Mouse (Mus musculus): ENCODE measurements around the gene Lrrc72. TPM values are rescaled to one million over a fixed set of nuclear protein-coding genes. Genes with fewer than 3 reads are reported as not detected.
"Not testable (repeated sequence)": the region's sequence is repeated elsewhere in the genome, so short reads cannot be mapped to it uniquely, and the experiment has no call there.

The Lrrc72 gene
- total RNA-seq, 2 experiments from 2014 or later: not detected

GRCm38 (mm10) chr12:36215149-36215480 is 38.1 kb downstream of the Lrrc72 start:
- H3K27ac ChIP-seq: no peak overlapping the region
- H3K4me3 ChIP-seq: no peak overlapping the region
- TF ChIP-seq CTCF (conservative IDR thresholded peaks at IDR 0.05): peak; percentile 95
- peak in 1 of 2 experiments; percentile 60 for DNase-seq (ENCODE audit: low spot score in 2 of 2)

GRCm38 (mm10) chr12:36214389-36215148 is 38.6 kb downstream of the Lrrc72 start:
- H3K4me3 ChIP-seq: no peak overlapping the region
- no peak for DNase-seq (ENCODE audit: low spot score in 2 of 2)
- TF ChIP-seq CTCF (conservative IDR thresholded peaks at IDR 0.05): no peak

GRCm38 (mm10) chr12:36210096-36210495 is 43.1 kb downstream of the Lrrc72 start:
- Histone ChIP-seq H3K27ac (no peak overlapping the region), H3K4me3 (no peak overlapping the region)
- DNase-seq (ENCODE audit: low spot score in 2 of 2): no peak
- no peak for TF ChIP-seq CTCF (conservative IDR thresholded peaks at IDR 0.05)

More at GRCm38 (mm10) chr12:36214389-36215148, 38.6 kb downstream of the Lrrc72 start:
- no peak overlapping the region for H3K27ac ChIP-seq

GRCm38 (mm10) chr12:36208456-36208855 is 44.7 kb downstream of the Lrrc72 start:
- Histone ChIP-seq H3K4me3 (peak overlapping the region; percentile 52), H3K27ac (peak overlapping the region; percentile 57; the same call in 1 of the 2 replicates)
- peak in 1 of 2 experiments; percentile 22 for DNase-seq (ENCODE audit: low spot score in 2 of 2)
- TF ChIP-seq CTCF (conservative IDR thresholded peaks at IDR 0.05): no peak

GRCm38 (mm10) chr12:36207800-36208148 is 45.4 kb downstream of the Lrrc72 start:
- Histone ChIP-seq H3K4me3 (peak overlapping the region; percentile 52), H3K27ac (peak overlapping the region; percentile 72)
- no peak for TF ChIP-seq CTCF (conservative IDR thresholded peaks at IDR 0.05)
- DNase-seq (ENCODE audit: low spot score in 2 of 2): no peak

- H3K4me3 ChIP-seq: peak overlapping the region; percentile 52
- DNase-seq (ENCODE audit: low spot score in 2 of 2): peak; percentile 28 to 48
- H3K27ac ChIP-seq: peak overlapping the region; percentile 72
- no peak for TF ChIP-seq CTCF (conservative IDR thresholded peaks at IDR 0.05)
These were observed 46.0 kb downstream of the Lrrc72 start for GRCm38 (mm10) chr12:36207072-36207799.

DNA sequence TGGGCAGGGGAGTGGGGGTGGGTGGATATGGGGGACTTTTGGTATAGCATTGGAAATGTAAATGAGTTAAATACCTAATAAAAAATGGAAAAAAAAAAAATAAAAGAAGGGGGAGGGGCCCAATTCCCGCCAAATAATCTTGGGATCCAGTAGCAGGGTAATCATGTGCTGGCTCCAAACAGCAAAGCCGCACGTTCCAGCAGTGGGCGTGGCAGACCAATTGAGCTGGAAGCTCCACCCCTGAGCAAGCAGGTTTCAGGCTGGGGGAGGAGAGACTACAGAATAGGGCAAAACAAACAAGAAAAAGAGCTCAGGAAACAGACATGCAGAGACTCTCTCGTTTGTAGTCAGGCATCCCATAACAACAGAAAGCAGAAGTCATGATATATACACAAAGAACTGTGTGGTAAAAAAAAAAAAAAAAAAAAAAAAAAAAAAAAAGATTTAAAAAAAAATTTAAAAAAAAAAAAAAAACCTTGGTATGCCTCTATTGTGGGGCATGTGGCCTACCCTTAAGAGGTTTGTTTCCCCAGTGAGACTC is 47.5 kb downstream of the Lrrc72 start:
- not testable (repeated sequence) for H3K4me3 ChIP-seq

DNA sequence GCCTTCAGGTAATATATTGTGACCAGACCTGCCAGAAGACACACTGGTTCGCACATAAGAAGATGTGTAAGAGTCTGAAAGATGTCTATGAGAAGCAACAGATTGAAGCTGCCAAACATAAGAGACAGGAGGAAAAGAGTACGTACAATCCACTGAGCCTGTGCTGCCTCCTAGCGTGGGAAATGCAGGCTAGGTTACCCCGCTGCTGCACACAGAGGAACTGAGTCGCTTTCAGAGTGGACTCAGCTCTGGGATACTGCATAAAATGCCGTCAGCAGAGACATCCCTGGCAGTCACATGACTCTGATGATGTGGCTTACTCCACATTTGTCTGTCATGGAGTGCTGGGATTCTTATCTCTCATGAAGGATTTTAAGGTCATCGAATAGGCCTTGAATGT is 58.2 kb downstream of the Lrrc72 start:
- Histone ChIP-seq H3K4me3 (no peak overlapping the region), H3K27ac (no peak overlapping the region)
- peak in 1 of 2 experiments; percentile 6 for DNase-seq (ENCODE audit: low spot score in 2 of 2)
- TF ChIP-seq CTCF (conservative IDR thresholded peaks at IDR 0.05): peak; percentile 38

More for the DNA sequence above, 47.5 kb downstream of the Lrrc72 start:
- DNase-seq (ENCODE audit: low spot score in 2 of 2); H3K27ac ChIP-seq: not testable (repeated sequence)

DNA sequence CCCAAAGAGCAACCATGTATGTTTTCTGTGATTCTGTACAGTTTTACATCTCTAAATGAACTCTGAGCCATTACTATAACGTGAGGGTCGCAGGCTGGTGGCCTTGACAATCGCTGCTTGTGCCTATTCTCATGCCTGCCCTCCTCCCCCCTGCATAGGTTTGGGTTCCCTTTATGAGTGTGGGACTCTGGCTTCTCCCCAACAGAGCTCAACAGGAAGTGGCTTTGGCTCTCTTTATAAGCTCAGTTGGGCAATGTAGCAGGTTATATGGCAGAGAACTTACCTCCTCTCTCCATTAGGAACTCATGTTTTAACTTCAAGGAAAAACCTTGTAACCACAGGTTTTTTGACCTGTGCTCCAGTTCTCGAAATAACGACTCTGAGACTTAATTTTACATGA is 62.9 kb downstream of the Lrrc72 start:
- no peak for TF ChIP-seq CTCF (conservative IDR thresholded peaks at IDR 0.05)
- Histone ChIP-seq H3K27ac (no peak overlapping the region), H3K4me3 (no peak overlapping the region)
- peak in 1 of 2 experiments; percentile 3 for DNase-seq (ENCODE audit: low spot score in 2 of 2)

DNA sequence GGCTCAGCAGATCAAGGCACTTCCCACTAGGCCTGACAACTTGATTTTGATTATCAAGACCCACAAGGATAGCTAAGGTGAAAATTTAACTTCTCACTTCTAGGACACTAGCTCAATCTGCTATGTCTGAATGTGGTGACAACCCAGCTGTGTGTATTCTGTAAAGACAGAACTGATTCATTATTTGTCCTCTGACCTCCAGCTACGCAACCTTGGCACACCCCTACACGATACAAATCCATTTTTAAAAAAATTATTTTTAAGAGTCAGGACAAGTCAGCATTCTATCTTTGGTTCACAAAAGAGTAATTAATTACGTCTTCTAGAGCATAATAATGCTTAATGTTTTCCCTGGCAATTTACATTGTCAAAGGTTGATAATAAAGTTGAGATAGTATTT is 63.6 kb downstream of the Lrrc72 start:
- DNase-seq (ENCODE audit: low spot score in 2 of 2): no peak
- no peak for TF ChIP-seq CTCF (conservative IDR thresholded peaks at IDR 0.05)
- Histone ChIP-seq H3K27ac (no peak overlapping the region), H3K4me3 (no peak overlapping the region)

DNA sequence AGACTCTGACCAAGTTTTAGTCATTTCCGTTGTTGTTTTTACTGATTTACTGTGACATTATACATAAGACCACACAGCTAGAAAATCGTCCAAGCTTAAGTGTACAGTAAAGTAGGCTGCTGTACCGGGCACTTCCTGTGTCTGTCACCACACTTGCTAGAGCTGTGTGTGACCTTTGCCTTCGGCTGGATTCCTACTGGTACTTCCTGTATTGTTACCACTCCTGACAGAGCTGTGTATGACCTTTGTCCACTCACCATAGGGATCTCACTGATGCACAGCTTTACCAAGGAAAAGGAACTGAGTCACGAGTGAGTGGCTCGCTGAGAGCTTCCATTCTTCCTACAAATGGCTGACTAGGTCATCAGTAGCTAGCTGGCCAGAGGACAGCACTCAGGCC is 66.1 kb downstream of the Lrrc72 start:
- Histone ChIP-seq H3K27ac (no peak overlapping the region), H3K4me3 (no peak overlapping the region)
- no peak for DNase-seq (ENCODE audit: low spot score in 2 of 2)
- TF ChIP-seq CTCF (conservative IDR thresholded peaks at IDR 0.05): no peak

DNA sequence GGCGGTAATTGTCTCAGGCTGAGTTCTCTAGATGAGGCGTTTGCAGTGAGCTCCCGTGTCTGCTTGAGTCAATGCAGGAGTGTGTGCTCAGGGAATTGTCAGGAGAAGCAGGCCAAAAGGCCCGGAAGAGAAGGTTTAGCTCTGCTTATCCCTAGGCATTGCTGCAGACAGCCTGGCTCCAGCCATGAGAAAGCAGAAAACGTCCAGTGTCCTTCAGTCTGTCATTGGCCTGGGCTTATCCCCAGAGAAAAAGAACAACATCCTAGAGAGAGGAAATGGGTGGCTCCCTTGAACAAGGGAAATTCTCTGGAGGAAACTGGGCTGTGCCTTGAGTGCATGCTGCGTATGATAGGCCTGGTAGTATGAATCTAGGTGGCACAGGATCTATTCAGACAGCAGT is 70.6 kb downstream of the Lrrc72 start:
- no peak for DNase-seq (ENCODE audit: low spot score in 2 of 2)
- no peak overlapping the region for H3K4me3 ChIP-seq
- 0 out of 2 replicates have a peak overlapping the region, but pooled peaks have one; percentile 15 for H3K27ac ChIP-seq
- no peak for TF ChIP-seq CTCF (conservative IDR thresholded peaks at IDR 0.05)

DNA sequence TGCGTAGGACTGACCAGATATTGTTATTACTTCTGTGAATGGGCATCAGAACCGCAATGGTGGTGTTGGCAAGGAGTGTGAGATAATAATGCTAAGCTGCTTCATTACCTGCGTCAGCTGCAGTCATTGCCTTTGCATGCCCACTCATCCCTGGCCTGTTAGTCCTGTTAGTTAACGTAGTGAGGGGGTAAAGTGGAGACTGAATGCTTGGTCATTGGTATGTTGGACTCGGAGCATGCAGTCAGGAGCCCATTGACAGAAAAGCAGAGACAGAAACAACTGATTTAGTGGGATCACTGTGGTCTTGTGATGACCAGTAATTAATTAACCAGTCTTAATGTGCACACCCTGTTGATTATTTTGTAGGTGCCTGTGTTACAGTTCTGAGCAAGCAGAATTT is 76.0 kb downstream of the Lrrc72 start:
- H3K27ac ChIP-seq: no peak overlapping the region
- no peak for DNase-seq (ENCODE audit: low spot score in 2 of 2)
- H3K4me3 ChIP-seq: no peak overlapping the region
- TF ChIP-seq CTCF (conservative IDR thresholded peaks at IDR 0.05): no peak

Data from layer of hippocampus, adult 2 months (tissue).